Mouse (Mus musculus): ENCODE results near the gene Rps16.

GRCm38 (mm10) chr7:28359854-28360253, 9.4 kb downstream of the Rps16 start:
- TF ChIP-seq CTCF (IDR thresholded peaks at IDR 0.05; ENCODE audit: low read depth, low read length) = no peak
- TF ChIP-seq POLR2A (IDR thresholded peaks at IDR 0.05; ENCODE audit: extremely low read depth, insufficient read depth, low read length) = no peak

All from liver, adult 2 months (tissue).